Mouse (Mus musculus): ENCODE data around the gene Npat.

- TF ChIP-seq CTCF (IDR thresholded peaks at IDR 0.05; ENCODE audit: control insufficient read depth, insufficient read depth, insufficient replicate concordance, low read depth, low read length) (no peak), POLR2A (IDR thresholded peaks at IDR 0.05; ENCODE audit: control insufficient read depth, low read depth, low read length) (no peak)
Observed at GRCm38 (mm10) chr9:53581870-53582269, 45.0 kb downstream of the Npat start.
